Mouse (Mus musculus): ENCODE results near the gene Etv1. TPM values are rescaled to one million over a fixed set of nuclear protein-coding genes. Genes with fewer than 3 reads are reported as not detected.

Gene Etv1
- total and polyA plus RNA-seq, 3 experiments, result not detected

- no peak overlapping the region for H3K4me3 ChIP-seq (ENCODE audit: control insufficient read depth in 1 of 2, insufficient read depth in 1 of 2, low read depth in 2 of 2, low read length in 2 of 2)
- H3K36me3 ChIP-seq (ENCODE audit: control insufficient read depth in 1 of 2, insufficient read depth in 2 of 2, low read length in 2 of 2), result no peaks in the 10 kb centered on the region
- DNase-seq (ENCODE audit: low read depth, low spot score), result no peak
- H3K27ac ChIP-seq (ENCODE audit: control insufficient read depth, low read depth, low read length), result no peak overlapping the region
- no peaks in the 10 kb centered on the region for H3K4me1 ChIP-seq (ENCODE audit: control insufficient read depth in 1 of 2, insufficient read depth in 2 of 2, low read length in 2 of 2)
- no peaks in the 10 kb centered on the region for H3K27me3 ChIP-seq (ENCODE audit: control insufficient read depth in 1 of 2, insufficient read depth in 2 of 2, low read length in 2 of 2)
- TF ChIP-seq ZC3H11A (IDR thresholded peaks at IDR 0.05; ENCODE audit: low read depth, low read length), result no peak
- TF ChIP-seq ELF1 (IDR thresholded peaks at IDR 0.05; ENCODE audit: low read depth, low read length), result no peak
- no peak for TF ChIP-seq RAD21 (IDR thresholded peaks at IDR 0.05; ENCODE audit: low read depth, low read length)
- no peak for TF ChIP-seq NRF1 (IDR thresholded peaks at IDR 0.05; ENCODE audit: insufficient read depth, low read depth, low read length, poor library complexity, severe bottlenecking)
- TF ChIP-seq TAL1 (IDR thresholded peaks at IDR 0.05; ENCODE audit: low read length), result no peak
- no peak for TF ChIP-seq MEF2A (IDR thresholded peaks at IDR 0.05; ENCODE audit: extremely low read depth, insufficient replicate concordance, low read depth, low read length, poor library complexity, severe bottlenecking)
- no peak for TF ChIP-seq MAFK (IDR thresholded peaks at IDR 0.05; ENCODE audit: borderline replicate concordance, low read depth, low read length)
- TF ChIP-seq POLR2AphosphoS2 (IDR thresholded peaks at IDR 0.05; ENCODE audit: low read length), result no peak
- no peak for TF ChIP-seq HCFC1 (IDR thresholded peaks at IDR 0.05; ENCODE audit: low read depth, low read length)
- TF ChIP-seq RCOR1 (IDR thresholded peaks at IDR 0.05; ENCODE audit: low read depth, low read length), result no peak
- no peak for TF ChIP-seq TBP (IDR thresholded peaks at IDR 0.05; ENCODE audit: low read depth, low read length)
- TF ChIP-seq MAX (IDR thresholded peaks at IDR 0.05; ENCODE audit: low read length), result no peak
- no peak for TF ChIP-seq USF2 (IDR thresholded peaks at IDR 0.05; ENCODE audit: borderline replicate concordance in 1 of 2, insufficient read depth in 1 of 2, low read depth in 1 of 2, low read length in 2 of 2)
- no peaks in the 10 kb centered on the region for H3K9me3 ChIP-seq (replicated peaks; ENCODE audit: insufficient read depth, low read length)
- no peaks in the 10 kb centered on the region for H3K79me2 ChIP-seq (ENCODE audit: control insufficient read depth, insufficient read depth, low read length, poor library complexity)
- no peak overlapping the region for H3K9ac ChIP-seq (ENCODE audit: control insufficient read depth, low read depth, low read length, poor library complexity, severe bottlenecking)
Observed at GRCm38 (mm10) chr12:38820642-38821041, 41.5 kb downstream of the Etv1 start.

GRCm38 (mm10) chr12:38824405-38824804 lies 45.2 kb downstream of the Etv1 start:
- Histone ChIP-seq H3K4me3 (ENCODE audit: control insufficient read depth in 1 of 2, insufficient read depth in 1 of 2, low read depth in 2 of 2, low read length in 2 of 2) (no peak overlapping the region), H3K9ac (ENCODE audit: control insufficient read depth, low read depth, low read length, poor library complexity, severe bottlenecking) (no peak overlapping the region), H3K79me2 (ENCODE audit: control insufficient read depth, insufficient read depth, low read length, poor library complexity) (no peaks in the 10 kb centered on the region), H3K9me3 (replicated peaks; ENCODE audit: insufficient read depth, low read length) (no peaks in the 10 kb centered on the region), H3K27ac (ENCODE audit: control insufficient read depth, low read depth, low read length) (no peak overlapping the region), H3K4me1 (ENCODE audit: control insufficient read depth in 1 of 2, insufficient read depth in 2 of 2, low read length in 2 of 2) (no peaks in the 10 kb centered on the region), H3K36me3 (ENCODE audit: control insufficient read depth in 1 of 2, insufficient read depth in 2 of 2, low read length in 2 of 2) (no peaks in the 10 kb centered on the region), H3K27me3 (ENCODE audit: control insufficient read depth in 1 of 2, insufficient read depth in 2 of 2, low read length in 2 of 2) (no peaks in the 10 kb centered on the region)
- TF ChIP-seq SMC3 (IDR thresholded peaks at IDR 0.05; ENCODE audit: low read depth, low read length), result no peak
- DNase-seq (ENCODE audit: low read depth, low spot score), result no peak

- Histone ChIP-seq H3K9ac (ENCODE audit: control insufficient read depth, low read depth, low read length, poor library complexity, severe bottlenecking) (no peak overlapping the region), H3K4me3 (ENCODE audit: control insufficient read depth in 1 of 2, insufficient read depth in 1 of 2, low read depth in 2 of 2, low read length in 2 of 2) (no peak overlapping the region), H3K27ac (ENCODE audit: control insufficient read depth, low read depth, low read length) (no peak overlapping the region), H3K36me3 (ENCODE audit: control insufficient read depth in 1 of 2, insufficient read depth in 2 of 2, low read length in 2 of 2) (no peaks in the 10 kb centered on the region), H3K79me2 (ENCODE audit: control insufficient read depth, insufficient read depth, low read length, poor library complexity) (no peaks in the 10 kb centered on the region), H3K27me3 (ENCODE audit: control insufficient read depth in 1 of 2, insufficient read depth in 2 of 2, low read length in 2 of 2) (no peaks in the 10 kb centered on the region), H3K9me3 (replicated peaks; ENCODE audit: insufficient read depth, low read length) (no peaks in the 10 kb centered on the region), H3K4me1 (ENCODE audit: control insufficient read depth in 1 of 2, insufficient read depth in 2 of 2, low read length in 2 of 2) (no peaks in the 10 kb centered on the region)
- no peak for DNase-seq (ENCODE audit: low read depth, low spot score)
- TF ChIP-seq ETS1 (IDR thresholded peaks at IDR 0.05; ENCODE audit: low read depth, low read length) (no peak), GATA1 (IDR thresholded peaks at IDR 0.05; ENCODE audit: low read depth, low read length) (no peak), NRF1 (IDR thresholded peaks at IDR 0.05; ENCODE audit: insufficient read depth, low read depth, low read length, poor library complexity, severe bottlenecking) (no peak)
Observed at GRCm38 (mm10) chr12:38832981-38833380, 53.8 kb downstream of the Etv1 start.
